Mouse (Mus musculus) forelimb bud, embryonic 11.5 days (tissue): ENCODE data around the gene Arhgap1.
"Not testable (repeated sequence)": the region's sequence is repeated elsewhere in the genome, so short reads cannot be mapped to it uniquely, and the experiment has no call there.

ENCODE experiments used
- DNase-seq: peaks from one replicate; pipeline ENCODE4 v3.0.0-alpha.2; 2012; ENCODE audit warnings: low read depth, low spot score

The Arhgap1 gene

DNA sequence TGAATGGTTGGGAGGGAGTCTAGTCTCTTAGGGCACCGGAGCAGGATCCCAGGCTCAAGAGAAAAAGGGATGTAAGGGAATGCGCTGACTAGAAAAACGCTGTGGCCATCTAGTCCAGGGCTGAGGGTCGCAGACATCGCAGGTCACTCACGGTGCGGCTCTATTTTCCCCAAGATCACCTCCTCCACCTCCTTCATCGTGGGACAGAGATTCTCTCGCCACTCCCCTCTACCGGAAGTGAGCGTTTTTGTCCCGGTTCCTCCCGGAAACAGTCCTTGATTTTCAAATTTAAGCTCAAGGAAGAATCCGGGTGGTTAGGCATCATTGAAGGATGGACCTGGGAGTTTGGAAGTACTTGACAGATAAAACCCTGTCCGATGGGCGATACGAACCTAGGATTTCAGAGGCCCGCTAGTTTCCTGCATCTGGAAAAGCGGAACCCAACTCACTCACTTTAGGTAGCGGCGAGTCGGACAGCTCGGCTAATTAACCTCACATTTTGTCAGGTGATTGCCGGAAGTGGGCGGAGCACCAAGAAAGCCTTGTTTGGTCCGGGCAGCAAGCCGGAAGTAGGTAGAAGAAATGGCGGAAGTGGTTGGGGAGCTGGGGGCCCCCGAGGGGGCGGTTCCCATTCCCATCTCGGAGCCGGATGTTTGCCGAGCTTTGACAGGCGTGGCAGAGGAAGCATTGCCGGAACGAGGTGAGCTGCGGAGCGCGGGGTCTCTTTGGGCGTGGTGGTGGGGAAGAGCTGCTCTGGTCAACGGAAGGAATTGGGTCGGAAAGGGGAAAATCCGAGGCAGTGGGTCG, at the start of gene Arhgap1, which contains the start of gene Zfp408:
Gene Arhgap1, plus strand, starts transcription at position 308 of the 807 bp plus-strand sequence.
Gene Zfp408, minus strand, starts transcription at position 239 of the 807 bp plus-strand sequence.
- peak; percentile 97 for DNase-seq

DNA sequence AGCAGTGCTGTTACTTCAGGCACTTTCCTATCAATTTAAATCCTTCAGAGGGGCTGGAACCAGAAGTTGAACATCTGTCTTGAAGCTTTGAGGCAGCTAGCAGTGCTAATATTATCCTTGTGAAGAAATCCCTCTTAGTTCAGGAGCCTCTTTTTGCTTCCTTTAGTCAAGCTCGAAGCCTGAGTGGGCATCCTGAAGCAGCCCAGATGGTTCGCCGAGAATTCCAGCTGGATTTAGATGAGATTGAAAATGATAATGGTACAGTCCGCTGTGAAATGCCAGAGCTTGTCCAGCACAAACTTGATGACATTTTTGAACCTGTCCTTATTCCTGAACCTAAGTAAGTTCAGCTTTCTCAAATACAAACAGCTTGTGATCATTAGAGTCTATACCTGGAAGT, 49.2 kb upstream of the Arhgap1 start:
- no peak for DNase-seq

DNA sequence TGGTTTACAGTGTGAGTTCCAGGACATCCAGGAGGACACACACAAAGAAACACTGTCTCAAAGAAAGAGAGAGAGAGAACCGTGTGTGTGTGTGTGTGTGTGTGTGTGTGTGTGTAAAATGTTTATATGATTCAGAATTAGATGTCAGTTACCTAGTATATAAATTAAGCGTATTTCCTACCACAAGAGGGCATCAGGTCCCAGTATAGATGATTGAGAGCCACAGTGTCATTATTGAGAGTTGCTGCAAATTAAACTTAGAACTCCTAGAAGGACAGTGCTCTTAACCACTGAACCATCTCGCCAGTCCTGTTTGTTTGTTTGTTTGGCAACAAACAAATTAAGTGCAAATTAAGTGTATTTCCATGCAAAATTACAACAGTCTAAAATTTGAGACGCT, 47.3 kb upstream of the Arhgap1 start:
- no peak for DNase-seq

DNA sequence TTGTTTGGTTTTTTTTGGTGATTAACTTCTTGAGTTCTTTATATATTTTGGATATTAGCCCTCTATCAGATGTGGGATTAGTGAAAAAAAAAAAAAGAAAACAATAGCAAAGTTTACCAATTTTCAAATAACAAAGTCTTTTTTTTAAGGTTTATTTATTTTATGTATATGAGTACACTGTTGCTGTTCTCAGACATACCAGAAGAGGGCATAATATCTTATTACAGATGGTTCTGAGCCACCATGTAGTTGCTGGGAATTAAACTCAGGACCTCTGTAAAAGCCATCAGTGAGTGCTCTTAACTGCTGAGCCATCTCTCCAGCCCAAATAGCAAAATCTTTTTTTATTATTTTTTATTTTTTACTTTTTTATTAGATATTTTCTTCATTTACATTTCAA, 40.3 kb upstream of the Arhgap1 start:
- not testable (repeated sequence) for DNase-seq

DNA sequence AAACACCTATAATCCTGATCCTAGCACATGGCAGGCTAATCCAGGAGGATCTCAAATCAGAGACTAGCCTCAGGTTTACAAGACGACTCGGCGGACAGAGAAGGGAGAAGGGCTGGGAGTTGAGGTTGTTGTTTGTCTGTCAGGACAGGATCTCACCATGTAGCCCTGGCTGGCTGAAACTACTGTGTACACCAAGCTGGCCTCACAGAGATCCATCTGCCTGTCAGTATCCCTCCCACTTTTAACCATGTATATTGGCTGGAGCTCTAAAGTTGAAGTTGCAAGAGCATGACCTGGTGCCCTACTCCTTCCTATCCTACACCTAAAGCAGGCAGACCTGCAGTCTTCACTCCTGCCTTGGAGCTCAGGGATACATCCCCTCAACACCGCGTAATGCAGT, 27.3 kb upstream of the Arhgap1 start:
- DNase-seq, result no peak

DNA sequence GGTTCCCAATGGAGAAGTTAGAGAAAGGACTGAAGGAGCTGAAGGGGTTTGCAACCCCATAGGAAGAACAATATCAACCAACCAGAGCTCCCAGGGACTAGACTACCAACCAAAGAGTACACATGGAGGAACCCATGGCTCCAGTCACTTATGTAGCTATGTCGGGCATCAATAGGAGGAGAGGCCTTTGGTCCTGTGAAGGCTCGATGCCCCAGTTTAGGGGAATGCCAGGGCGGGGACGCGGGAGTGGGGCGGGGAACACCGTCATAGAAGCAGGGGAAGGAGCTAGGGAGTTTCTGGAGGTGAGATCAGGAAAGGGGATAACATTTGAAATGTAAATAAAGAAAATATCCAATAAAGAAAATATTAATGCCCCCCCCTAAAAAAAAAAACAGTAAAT, 26.3 kb upstream of the Arhgap1 start:
- DNase-seq, result not testable (repeated sequence)

DNA sequence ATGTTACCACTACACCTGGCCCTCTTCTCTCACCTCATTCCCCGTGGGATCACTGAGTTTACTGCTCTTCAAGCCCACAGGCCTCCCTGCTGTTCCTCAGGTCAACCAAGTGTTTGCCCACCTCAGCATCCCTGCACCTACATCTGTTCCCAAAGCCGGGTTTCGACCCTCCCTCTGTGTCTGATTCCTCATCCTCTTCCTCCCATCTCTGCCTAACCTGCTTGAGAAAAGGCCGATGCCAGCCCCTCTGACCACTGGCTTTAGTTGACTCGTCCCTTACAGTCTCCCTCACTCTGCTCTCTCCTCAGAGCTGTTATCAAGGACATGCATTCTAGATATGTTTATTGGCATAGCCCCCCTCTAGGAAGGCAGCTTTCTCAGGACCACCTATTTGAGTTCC, 22.2 kb upstream of the Arhgap1 start:
- no peak for DNase-seq

DNA sequence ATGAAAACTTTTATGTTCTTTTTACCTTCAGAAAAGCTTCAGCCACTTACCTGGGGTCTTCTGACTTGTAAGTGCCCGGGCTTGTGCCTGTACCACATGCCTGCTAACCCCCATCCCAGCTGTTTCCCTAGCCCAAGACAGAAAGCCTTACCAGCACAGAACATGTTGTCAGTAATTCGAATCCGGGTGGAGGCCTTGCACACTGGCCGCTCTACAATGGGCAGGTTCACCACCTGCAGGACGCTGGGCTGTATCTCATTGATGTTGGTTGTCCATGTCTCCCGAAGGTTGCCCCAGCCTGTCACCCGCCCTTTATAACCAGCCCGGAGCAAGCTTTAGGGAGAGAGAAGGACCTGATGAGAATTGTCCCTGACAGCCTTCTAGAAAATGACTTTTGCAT, 21.5 kb upstream of the Arhgap1 start:
- DNase-seq, result no peak

DNA sequence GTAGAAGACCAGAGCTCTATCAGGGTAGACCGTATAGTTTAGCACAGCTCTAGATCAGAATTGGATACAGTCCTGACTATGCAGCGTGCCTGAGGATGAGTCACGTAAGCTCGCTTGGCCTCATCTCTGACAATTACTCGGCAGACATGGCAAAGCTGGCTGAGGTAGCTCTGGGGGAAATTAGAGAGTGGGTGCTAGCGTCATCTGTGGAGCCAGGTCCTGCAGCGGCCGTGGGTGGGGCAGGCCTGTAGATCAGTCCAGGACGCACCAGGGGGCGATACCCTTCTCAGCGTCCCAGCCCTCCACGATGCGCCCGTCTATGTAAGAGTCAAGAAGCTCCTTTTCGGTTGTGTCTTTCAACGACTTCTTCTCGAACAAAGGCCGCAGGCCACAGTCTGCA, 20.0 kb upstream of the Arhgap1 start:
- DNase-seq, result no peak

DNA sequence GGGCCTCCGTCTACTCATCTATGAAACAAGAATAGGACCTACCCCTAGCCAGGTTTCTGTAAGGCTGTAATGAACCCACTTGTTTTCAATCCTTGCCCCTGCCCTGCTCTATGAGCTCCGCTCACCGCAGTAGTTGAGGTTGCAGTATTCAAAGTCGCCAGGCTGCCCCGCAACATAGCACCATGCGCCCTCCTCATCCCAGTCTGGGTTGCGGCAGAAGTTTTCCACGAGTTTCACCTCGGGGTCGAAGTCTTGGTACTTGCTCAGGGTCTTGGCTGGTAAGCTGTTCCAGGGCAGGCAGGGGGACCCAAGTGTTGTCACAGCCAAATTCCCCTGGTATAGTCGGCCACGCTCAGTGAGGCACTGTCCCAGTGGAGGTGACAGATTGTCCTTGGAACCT, 19.3 kb upstream of the Arhgap1 start:
- no peak for DNase-seq

DNA sequence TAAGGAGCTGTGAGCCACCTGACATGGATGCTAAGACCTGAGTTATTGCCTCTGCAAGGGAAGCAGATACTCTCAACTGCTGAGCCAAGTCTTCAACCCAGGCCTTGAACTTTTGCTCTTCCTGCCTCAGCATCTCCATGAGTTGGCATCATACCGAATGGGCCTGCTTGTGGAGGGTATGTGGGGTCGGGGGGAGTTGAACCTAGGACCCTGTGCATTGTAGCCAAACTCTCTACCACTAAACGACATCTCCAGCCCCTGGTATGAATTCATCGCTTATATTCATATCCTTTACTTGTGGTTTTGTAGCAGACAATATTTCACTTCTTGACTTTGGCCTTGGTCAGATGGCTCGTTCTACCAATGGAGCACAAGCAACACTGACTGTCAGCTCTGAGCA, 17.8 kb upstream of the Arhgap1 start:
- no peak for DNase-seq

DNA sequence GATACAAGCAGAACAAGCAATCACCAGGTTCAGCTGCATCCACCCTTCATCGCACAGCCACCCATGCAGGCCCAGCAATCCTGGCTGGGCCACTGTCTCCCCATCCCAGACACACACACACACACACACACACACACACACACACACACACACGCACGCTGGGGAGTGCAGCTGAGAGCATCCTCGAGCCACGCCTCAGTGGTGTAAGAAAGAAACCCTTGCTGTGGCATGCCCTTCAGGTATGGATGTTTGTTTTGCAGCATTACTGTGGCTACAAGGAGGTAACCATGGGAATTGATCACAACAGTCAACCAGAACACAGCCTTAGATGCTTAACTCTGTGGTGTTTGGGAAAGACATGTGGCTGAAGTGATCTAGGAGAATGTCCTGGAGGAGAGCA, 17.3 kb upstream of the Arhgap1 start:
- DNase-seq, result no peak

DNA sequence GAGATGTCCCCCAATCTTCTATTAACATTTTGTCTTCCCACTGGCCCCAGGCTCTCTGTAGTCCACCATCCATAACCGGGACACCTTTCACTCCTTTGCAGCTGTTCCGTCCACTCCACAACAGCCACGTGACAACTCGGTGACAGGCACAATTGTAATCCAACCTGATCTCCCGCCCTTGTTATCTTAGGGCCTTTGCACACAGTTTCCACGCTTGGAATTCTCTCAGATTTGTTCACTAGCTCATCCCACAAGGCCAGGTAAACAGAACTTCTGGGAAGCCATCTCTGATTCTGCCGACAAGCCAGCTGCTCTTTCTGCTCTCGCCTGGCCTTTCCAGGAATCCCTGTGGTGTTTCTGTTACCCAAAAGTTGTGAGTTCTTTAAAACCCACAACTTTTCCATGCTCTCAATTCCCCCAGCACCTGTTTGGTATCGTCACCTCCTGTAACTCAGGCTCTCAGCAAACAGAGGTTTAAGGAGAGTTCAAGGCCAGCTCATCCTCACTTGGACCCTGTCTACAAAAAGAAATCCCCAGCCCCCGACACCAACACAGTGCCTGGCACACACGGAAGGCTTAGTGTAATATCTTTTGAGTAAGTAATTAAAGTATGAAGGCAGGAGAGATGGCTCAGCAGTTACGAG, 16.2 kb upstream of the Arhgap1 start:
- DNase-seq, result no peak

DNA sequence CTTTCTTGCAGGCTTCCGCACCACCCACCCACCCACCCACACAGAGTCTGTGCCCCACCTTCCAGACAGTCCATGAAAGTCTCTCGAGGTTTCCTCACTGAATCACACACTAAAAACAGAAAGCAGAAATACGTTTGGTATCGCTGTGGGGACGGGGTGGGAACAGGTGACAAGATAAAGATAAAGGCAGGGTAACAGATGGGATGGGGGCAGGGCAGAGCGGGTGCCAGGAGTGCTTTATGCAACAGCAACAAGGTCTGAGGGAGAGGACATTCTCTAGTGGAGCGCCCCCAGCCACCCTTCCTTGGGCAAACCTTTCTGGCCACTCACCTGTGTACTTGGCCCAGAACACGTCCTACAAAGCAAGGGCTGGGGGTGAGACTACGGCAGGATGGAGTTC, 14.8 kb upstream of the Arhgap1 start:
- no peak for DNase-seq

DNA sequence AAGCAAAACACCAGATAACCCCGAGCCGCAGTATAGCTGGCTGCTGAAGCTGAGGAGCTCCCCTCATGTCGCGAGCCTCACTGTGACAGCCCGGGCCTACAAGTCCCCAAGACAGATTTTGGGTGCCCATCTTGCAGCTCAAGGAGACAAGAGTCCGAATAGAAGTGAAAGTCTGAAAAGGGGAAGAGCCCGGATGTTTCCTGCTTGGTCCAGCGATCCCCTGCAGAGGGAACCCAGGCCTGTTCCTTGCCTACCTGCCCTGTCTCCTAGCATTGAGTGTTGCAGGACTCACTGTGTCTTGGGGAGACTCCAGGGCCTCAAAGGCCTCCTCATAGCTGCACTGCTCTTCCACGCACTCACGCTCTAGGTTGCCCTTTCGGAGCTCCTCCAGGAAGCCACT, 14.2 kb upstream of the Arhgap1 start:
- DNase-seq, result no peak

DNA sequence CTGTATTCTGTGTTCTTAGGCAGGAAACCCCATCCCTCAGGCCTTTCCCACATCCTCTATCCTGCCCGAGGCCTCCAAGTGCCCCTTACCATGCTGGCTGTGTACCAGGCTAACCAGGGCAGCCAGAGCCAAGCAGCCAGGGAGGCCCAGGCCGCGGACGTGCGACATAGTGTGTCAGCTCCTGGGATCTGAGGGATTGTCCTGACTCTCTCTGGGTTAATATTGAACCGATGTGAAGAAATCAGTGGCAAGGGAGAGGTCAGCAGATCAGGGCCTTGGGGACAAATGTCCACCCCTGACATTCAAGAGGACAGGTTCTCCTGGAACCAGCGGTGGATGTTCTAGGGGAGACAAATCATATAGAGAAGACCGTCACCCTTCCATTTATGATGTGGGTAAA, 13.4 kb upstream of the Arhgap1 start, which contains the start of gene F2:
Gene F2, minus strand, starts transcription at position 186 of the 400 bp plus-strand sequence.
- no peak for DNase-seq

DNA sequence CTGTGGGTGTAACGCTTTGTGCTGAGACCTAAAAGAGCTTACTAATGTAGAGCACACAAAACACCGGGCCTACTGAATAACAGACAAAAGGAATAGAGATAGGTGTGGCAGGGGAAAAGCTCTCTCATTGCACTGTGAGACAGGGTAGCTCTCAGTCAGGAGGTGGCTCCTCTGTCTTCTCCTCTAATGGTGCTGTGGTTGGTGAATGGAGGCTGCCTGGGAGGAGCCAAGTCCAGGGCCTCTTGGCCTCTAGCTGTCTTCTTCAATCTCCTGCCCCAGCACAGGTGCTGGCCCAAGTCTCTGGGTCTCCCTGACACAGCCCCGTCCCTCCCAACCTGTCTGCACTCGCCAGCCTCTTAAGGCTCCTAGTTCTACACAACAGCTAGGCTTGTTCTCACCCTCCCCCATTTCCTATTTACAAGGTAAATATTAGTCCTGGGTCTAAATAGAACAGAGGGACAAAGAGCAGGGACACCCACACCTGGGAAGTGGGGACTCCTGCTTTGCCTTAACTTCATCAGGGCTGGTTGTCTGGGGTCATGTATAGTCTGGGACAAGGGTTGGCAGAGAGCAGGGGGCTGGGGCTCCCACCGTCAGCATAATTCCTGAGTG, 12.8 kb upstream of the Arhgap1 start:
- DNase-seq, result no peak

DNA sequence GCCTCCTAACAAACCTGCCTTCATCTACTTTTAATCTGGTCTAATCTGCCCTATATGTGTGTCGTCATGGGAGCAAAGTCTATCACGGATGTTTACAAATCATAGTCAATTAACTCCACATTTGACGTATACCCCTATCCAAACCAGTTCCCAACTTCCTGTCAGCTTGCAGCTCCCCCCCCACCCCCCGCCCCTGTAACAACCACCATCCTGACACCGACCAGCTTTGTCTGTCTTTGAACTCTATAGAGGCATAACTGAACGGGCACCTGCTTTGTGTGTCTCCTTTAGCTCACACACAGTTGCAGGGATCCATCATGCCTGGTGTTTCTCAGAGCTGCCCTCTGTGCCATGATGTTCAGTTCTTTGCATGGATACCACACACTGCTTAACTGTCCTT, 10.7 kb upstream of the Arhgap1 start:
- DNase-seq, result no peak

DNA sequence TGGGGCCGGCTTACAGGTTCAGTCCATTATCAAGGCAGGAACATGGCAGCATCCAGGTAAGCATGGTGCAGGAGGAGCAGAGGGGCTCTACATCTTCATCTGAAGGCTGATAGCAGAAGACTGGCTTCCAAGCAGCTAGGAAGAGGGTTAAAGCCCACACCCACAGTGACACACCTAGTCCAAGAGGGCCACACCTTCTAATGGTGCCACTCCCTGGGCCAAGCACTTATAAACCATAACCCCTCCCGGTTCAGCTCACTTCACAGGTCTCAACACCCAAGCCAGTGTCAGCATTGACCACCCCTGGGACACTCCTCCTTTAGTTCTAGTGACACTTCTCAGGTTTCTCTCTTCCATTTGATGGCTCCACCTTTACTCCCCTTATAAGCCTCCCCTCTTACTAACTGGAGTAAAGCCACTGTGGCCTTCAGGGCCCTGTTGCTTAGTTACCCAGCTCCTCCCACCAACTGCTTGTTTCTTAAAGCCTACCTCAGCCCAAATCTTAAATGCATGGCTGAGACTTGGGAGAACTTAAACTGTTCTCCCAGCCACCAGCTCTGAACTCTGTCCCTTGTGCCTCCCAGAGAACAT, 6.7 kb upstream of the Arhgap1 start:
- DNase-seq, result no peak

DNA sequence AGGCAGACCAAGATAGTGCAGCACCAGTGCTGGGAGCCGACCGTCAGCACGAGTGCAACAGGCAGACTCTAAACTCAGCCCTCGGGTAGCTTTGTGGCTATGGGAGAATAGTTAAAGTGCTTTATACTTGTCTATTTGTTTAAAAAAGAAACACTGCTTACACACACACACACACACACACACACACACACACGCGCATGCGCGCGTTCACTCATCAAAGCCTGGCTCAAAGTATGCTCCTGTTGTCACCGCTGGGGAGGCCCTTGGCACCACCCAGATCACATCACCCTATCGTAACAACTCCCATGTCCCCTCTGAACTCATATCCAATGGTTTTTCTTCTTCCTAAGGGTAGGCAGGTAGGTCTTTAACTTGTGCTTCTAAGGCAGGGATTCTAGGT, 5.6 kb upstream of the Arhgap1 start:
- no peak for DNase-seq

DNA sequence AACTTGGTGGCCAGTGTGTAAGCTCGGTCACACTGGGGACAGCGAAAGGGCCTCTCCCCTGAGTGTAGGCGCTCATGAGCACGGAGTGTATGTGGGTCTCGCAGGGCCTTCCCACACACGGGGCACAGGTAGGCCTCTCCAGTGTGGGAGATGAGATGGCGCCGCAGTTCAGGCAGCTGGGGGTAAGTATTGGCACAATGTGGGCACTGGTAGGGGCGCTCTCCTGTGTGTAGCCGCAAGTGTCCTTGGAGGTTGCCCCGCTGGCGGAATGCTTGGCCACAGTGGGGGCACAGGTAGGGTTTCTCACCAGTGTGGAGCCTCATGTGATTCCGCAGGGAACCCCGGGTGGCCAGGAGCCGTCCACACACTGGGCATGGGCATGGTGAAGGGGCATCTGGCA, 4.3 kb upstream of the Arhgap1 start:
- no peak for DNase-seq

DNA sequence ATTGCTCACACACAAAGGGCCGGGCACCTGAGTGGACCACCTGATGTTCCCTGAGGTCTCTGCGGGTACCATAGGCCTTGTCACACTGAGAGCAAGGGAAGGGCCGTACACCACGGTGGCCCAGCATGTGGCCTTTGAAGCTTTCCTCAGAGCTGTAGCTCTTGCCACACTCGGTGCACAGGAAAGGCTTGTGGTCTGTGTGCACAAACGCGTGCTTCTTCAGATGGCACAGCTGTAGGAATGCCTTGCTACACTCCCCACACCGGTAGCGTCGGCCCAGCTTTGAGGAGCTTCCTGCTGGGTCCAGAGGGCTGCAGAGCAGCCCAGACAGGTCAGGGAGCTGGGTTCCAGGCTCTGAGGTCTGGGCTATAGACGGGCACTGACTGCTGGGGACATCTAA, 3.8 kb upstream of the Arhgap1 start:
- no peak for DNase-seq
